Mouse (Mus musculus) stomach, embryonic 16.5 days (tissue): ENCODE measurements around the gene Hnrnpll. TPM values are rescaled to one million over a fixed set of nuclear protein-coding genes. Genes with fewer than 3 reads are reported as not detected.
"Not testable (repeated sequence)": the region's sequence is repeated elsewhere in the genome, so short reads cannot be mapped to it uniquely, and the experiment has no call there.

ENCODE experiments used
- ATAC-seq: fragments of 200-750 bp; cut with Nextera tagmentation; 2 replicates; pipeline ENCODE4 v1.8.0; 2017; ENCODE audit warnings: moderate number of reproducible peaks, moderate TSS enrichment; ENCODE audit not compliant: insufficient read depth, low FRiP score
- H3K27ac ChIP-seq: fragments of 300-500 bp; sonication (generic); 2 replicates; pipeline ENCODE4 v1.5.1; 2014; ENCODE audit warnings: low read length
- H3K27me3 ChIP-seq: fragments of 300-500 bp; sonication (generic); 2 replicates; pipeline ENCODE4 v1.6.1; 2014; ENCODE audit warnings: low read length, control low read depth, mixed read lengths; ENCODE audit not compliant: control insufficient read depth, insufficient read depth
- H3K36me3 ChIP-seq: fragments of 300-500 bp; sonication (generic); 2 replicates; pipeline ENCODE4 v1.6.1; 2014; ENCODE audit warnings: low read length; ENCODE audit not compliant: control insufficient read depth, insufficient read depth
- H3K4me1 ChIP-seq: fragments of 300-500 bp; sonication (generic); 2 replicates; pipeline ENCODE4 v1.6.1; 2014; ENCODE audit warnings: low read length, control low read depth, mixed read lengths; ENCODE audit not compliant: control insufficient read depth, insufficient read depth
- H3K4me2 ChIP-seq: fragments of 300-500 bp; sonication (generic); 2 replicates; pipeline ENCODE4 v1.6.1; 2014; ENCODE audit warnings: low read depth, low read length, mixed read lengths
- H3K4me3 ChIP-seq: fragments of 300-500 bp; sonication (generic); replicated peaks from 2 replicates; pipeline ENCODE4 v1.5.1; 2014; ENCODE audit warnings: mild to moderate bottlenecking, low read length
- H3K9ac ChIP-seq: fragments of 300-500 bp; sonication (generic); 2 replicates; pipeline ENCODE4 v1.6.1; 2014; ENCODE audit warnings: low read length
- H3K9me3 ChIP-seq: fragments of 300-500 bp; sonication (generic); replicated peaks from 2 replicates; pipeline ENCODE4 v1.6.1; 2016; ENCODE audit warnings: low read length, control low read depth; ENCODE audit not compliant: control insufficient read depth
- WGBS: fragments of 180-500 bp; shearing (Covaris S2); extraction: QIAGEN DNeasy Blood & Tissue Kit; methylation state at CpG from one replicate; pipeline ENCODE4 v1.1.7; 2014; 5-methylcytosine and 5-hydroxymethylcytosine counted together
- polyA plus RNA-seq: library from polyadenylated mRNA; unstranded; fragments of >200 nt; fragmentation: Nextera tagmentation; extraction: Ambion mirVana; gene quantifications from 2 replicates; pipeline ENCODE4 v1.2.1, GENCODE M21; 2015

Gene Hnrnpll
- polyA plus RNA-seq, 1 experiment from 2014 or later: 39.4 TPM

DNA sequence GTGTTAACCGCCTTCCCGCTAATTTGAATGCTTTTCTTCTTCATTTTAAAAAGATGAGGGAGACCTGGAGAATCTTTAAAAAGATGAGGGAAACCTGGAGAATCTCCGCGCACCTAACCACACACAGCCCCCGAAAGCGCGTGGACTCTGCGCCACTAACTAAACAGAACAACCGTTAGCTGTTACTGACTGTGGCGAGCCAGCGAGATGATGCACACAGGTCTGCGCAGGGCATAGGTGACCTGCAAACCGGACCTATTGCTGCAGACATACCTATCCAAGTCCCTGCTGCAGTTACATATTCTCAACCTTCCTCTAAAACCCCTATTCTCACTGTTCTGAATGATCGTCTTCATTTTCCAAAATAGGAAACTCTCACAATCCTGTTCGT lies 481 bp upstream of the Hnrnpll start:
- peaks cover 12% of the 10 kb centered on the region for H3K4me1 ChIP-seq
- peak overlapping the region; percentile 72 for H3K4me2 ChIP-seq
- whole genome bisulfite sequencing: 2% methylated on average over 15 of the region's 15 CpGs
- no peaks in the 10 kb centered on the region for H3K27me3 ChIP-seq
- no peaks in the 10 kb centered on the region for H3K36me3 ChIP-seq
- H3K27ac ChIP-seq: peak overlapping the region; percentile 97
- no peak for ATAC-seq
- H3K4me3 ChIP-seq: peak overlapping the region; percentile 93
- H3K9ac ChIP-seq: peak overlapping the region; percentile 85
- H3K9me3 ChIP-seq: no peaks in the 10 kb centered on the region

DNA sequence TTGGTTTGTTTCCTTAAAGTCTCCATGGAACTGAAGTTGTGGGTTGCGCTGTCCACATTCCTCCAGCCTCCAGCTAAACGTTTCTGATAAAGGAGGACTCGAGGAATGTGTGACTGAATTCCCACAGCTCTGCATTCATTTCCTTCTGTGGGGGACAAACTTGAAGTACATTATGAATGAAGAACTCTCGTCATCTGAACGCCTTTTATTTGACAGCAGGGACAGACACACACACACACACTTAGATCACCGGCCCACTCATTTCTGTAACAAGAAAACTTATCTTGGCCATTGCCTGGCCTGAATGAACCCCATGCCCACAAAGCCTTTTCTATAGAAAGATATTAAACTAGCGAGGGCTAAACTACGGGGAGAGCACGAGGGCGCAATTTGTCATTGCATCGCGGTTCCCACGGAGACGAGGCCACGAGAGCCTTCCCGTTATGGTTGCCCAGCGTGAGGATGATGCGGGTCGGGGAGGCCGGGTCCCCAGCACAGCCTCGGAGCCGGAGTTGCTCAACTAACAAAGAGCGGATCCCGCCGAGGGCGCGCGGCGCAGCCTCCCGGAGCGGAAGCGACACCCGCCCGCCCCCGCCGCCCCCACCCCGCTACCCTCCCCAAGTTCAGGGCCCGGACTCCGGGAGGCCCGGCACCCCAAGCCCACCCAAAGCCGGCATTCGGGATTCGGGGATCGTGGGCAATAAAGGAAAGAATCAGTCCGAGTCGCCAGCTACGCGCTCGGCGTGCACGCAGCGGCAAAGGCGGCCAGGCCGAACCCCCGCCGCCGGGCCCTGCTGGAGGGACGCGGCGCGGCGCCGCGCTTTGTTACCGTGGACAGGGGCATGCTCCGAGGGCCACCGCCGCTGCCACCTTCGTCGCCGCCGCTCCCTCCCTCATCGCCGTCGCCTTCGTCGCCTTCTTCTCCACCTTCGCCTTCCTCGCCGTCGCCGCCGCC lies 1.0 kb downstream of the Hnrnpll start:
- peak; percentile 12; the same call in 1 of the 2 replicates for ATAC-seq
- WGBS: under 1% methylated on average over 83 of the region's 83 CpGs

DNA sequence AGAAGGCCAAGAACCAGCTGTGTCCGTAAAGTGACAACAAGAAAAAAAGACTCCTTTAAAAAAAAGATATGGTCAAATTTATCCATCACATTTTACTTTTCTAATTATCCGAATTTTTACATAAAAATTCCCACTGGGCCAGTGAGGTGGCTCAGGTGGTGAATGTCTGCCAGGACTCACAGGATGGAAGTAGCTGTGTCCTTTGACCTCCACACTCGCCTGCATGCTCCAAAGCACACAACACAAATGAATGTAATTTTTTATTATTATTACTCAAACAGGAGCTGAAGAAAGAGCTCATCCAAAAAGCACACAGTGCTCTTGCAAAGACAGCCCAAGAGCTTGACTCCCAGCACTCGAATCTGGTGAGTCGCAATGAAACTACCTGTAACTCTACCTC lies 2.0 kb downstream of the Hnrnpll start:
- Histone ChIP-seq H3K27me3 (no peaks in the 10 kb centered on the region), H3K4me1 (peaks cover 12% of the 10 kb centered on the region), H3K4me2 (peak overlapping the region; percentile 68), H3K9me3 (no peaks in the 10 kb centered on the region), H3K27ac (no peak overlapping the region), H3K4me3 (peak overlapping the region; percentile 93), H3K36me3 (no peaks in the 10 kb centered on the region), H3K9ac (peak overlapping the region; percentile 56)
- ATAC-seq: no peak
- WGBS: 10% methylated on average over 5 of the region's 5 CpGs

More for the DNA sequence above, 1.0 kb downstream of the Hnrnpll start:
- no peaks in the 10 kb centered on the region for H3K9me3 ChIP-seq
- peak overlapping the region; percentile 68 for H3K4me2 ChIP-seq
- peak overlapping the region; percentile 93 for H3K4me3 ChIP-seq
- peak overlapping the region; percentile 99 for H3K9ac ChIP-seq
- no peaks in the 10 kb centered on the region for H3K36me3 ChIP-seq
- H3K27ac ChIP-seq: peak overlapping the region; percentile 97
- H3K4me1 ChIP-seq: peaks cover 12% of the 10 kb centered on the region
- no peaks in the 10 kb centered on the region for H3K27me3 ChIP-seq

DNA sequence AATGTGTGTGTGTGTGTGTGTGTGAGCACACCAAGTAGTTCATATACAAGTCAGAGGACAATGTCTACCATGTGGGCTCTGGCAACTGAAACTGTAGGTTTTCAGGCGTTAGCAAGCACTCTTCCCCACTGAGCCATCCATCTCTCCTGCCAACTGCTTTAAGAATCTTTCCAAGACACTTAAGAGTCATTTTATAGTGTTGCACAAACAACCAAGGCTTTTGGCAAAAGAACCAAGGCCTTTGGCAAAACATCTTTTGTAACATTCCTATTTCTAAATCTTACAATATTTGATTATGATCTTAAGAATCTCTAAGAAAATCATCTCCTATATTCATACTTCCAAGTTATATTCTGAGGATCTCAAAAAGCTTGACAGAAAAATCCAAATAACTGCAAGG lies 2.4 kb downstream of the Hnrnpll start:
- no peaks in the 10 kb centered on the region for H3K36me3 ChIP-seq
- H3K4me2 ChIP-seq: peak overlapping the region; percentile 68
- H3K9me3 ChIP-seq: no peaks in the 10 kb centered on the region
- H3K27ac ChIP-seq: no peak overlapping the region
- WGBS: 10% methylated on average over 1 of the region's 1 CpGs
- no peak for ATAC-seq
- peaks cover 12% of the 10 kb centered on the region for H3K4me1 ChIP-seq
- no peaks in the 10 kb centered on the region for H3K27me3 ChIP-seq
- H3K4me3 ChIP-seq: peak overlapping the region; percentile 93
- no peak overlapping the region for H3K9ac ChIP-seq

DNA sequence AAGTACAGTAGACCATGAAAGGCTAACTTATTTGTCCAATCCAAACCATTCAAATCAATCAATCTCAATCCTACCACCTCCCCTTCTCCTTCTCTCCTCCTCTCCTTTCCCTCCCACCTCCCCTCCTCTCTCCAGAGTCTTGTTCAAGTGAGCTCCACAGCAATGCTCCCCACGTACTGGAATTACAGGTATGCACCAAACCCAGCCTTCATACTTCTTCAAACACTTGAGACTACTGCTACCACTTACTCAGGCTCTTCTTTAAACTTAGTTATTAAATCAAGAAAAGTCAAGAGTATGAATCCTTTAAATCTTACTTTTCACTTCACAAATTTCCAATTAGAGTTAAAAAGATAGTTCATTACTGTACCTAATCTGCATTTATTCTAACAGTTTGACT lies 3.6 kb downstream of the Hnrnpll start:
- no peak for ATAC-seq
- Histone ChIP-seq H3K27ac (no peak overlapping the region), H3K4me3 (no peak overlapping the region), H3K4me2 (no peak overlapping the region), H3K4me1 (peaks cover 12% of the 10 kb centered on the region), H3K36me3 (no peaks in the 10 kb centered on the region), H3K9ac (no peak overlapping the region), H3K9me3 (no peaks in the 10 kb centered on the region), H3K27me3 (no peaks in the 10 kb centered on the region)
- 30% methylated on average over 1 of the region's 1 CpGs for WGBS

DNA sequence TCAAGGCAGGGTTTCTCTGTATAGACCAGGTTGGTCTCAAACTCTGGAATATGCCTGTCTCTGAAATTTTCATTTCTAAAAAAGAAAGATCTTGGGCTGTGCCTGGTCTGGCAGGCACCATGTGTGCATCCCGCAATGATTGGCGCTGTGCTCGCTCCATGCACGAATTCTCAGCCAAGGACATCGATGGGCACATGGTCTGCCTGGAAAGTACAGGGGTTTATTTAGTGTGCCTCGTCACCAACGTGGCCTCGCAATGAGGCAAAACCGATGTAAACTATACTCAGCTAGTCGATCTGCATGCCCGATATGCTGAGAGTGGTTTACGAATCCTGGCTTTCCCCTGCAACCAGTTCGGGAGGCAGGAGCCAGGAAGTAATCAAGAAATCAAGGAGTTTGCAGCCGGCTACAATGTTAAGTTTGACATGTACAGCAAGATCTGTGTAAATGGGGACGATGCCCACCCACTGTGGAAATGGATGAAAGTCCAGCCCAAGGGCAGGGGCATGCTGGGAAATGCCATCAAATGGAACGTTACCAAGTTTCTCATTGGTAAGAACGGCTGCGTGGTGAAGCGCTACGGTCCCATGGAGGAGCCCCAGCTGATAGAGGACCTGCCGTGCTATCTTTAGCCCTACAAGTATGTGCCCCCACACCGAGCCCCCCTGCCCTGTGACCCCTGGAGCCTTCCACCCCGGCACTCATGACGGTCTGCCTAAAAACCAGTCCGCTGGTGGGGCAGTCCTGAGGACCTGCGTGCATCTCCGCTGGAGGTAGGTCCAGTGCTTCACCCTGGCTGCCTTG lies 8.0 kb downstream of the Hnrnpll start:
- WGBS: 83% methylated on average over 27 of the region's 27 CpGs
- Histone ChIP-seq H3K9me3 (no peaks in the 10 kb centered on the region), H3K4me1 (peaks cover 6% of the 10 kb centered on the region; the same call in 1 of the 2 replicates), H3K4me2 (no peak overlapping the region), H3K36me3 (peaks cover 7% of the 10 kb centered on the region; the same call in 1 of the 2 replicates), H3K9ac (no peak overlapping the region), H3K27ac (no peak overlapping the region), H3K4me3 (no peak overlapping the region), H3K27me3 (no peaks in the 10 kb centered on the region)
- ATAC-seq: no peak

DNA sequence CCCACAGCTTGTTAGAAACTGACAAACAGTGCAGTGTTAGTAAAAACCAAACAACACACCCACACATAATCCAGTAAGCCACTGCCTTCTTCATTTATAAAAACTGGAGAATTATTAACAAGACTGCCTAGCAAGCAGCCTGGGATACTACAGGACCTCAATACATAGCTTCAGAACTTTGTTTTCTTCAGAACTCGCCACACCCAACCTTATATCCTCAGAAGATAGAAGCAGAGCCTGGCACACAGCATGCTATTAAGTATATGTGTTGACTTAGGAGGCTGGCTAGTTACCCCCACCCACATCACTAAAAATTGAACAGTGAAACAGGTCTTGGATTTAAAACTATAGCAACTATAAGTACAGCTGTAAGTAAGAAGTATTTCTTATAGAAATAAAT lies 10.5 kb downstream of the Hnrnpll start:
- Histone ChIP-seq H3K4me2 (no peak overlapping the region), H3K9me3 (no peaks in the 10 kb centered on the region), H3K4me3 (no peak overlapping the region), H3K36me3 (peaks cover 14% of the 10 kb centered on the region), H3K27me3 (no peaks in the 10 kb centered on the region), H3K9ac (no peak overlapping the region), H3K4me1 (0 out of 2 replicates have a peak, but pooled peaks cover 2% of the 10 kb centered on the region), H3K27ac (no peak overlapping the region)
- 80% methylated on average over 1 of the region's 1 CpGs for WGBS
- ATAC-seq: no peak

DNA sequence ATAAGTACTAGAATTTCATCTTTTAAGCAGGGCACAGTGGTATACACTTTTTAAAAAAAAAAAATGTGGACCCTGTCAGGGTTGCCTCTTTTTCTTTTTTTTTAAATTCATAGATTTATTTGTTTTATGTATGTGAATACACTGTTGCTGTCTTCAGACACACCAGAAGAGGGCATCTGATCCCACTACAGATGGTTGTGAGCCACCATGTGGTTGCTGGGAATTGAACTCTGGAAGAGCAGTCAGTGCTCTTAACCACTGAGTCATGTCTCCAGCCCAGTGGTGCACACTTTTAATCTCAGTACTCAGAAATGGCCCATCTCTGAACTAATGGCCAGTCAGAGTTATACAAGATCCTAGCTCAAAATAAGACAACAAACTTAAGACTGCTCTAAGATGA lies 12.8 kb downstream of the Hnrnpll start:
- H3K4me3 ChIP-seq, ATAC-seq, H3K9me3 ChIP-seq, H3K27me3 ChIP-seq, H3K4me1 ChIP-seq, H3K27ac ChIP-seq, H3K4me2 ChIP-seq, H3K9ac ChIP-seq: not testable (repeated sequence)
- H3K36me3 ChIP-seq: peaks cover 17% of the 10 kb centered on the region

DNA sequence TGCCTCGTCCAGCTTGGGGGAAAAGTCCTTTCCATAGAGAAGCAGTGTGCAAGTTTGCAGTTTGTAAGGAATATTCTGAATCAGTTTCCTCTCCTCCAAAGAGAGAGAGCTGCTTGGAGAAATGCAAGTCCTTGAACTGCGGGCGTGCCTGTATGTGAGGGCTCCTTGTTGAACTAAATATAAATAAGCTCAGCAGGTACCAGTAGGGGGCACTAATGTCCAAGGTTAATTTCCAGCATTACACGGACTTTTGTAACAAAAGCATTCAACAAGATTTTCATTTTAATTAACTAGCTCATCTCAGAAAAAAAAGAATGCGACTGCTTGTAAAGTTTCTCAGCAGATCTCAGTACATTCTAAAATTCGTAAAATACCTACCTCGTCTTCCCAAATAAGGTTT lies 13.9 kb downstream of the Hnrnpll start:
- no peak for ATAC-seq
- no peak overlapping the region for H3K4me2 ChIP-seq
- 64% methylated on average over 7 of the region's 7 CpGs for WGBS

More for the DNA sequence above, 13.9 kb downstream of the Hnrnpll start:
- H3K4me1 ChIP-seq: 0 out of 2 replicates have a peak, but pooled peaks cover 2% of the 10 kb centered on the region
- H3K36me3 ChIP-seq: peaks cover 17% of the 10 kb centered on the region
- no peak overlapping the region for H3K27ac ChIP-seq
- H3K4me3 ChIP-seq: no peak overlapping the region
- H3K9me3 ChIP-seq: no peaks in the 10 kb centered on the region
- H3K27me3 ChIP-seq: no peaks in the 10 kb centered on the region
- no peak overlapping the region for H3K9ac ChIP-seq
